Mouse (Mus musculus) MEL (cell line): ENCODE data around the gene Crbn. TPM values are rescaled to one million over a fixed set of nuclear protein-coding genes. Genes with fewer than 3 reads are reported as not detected.

Experiments
- DNase-seq: peaks from one replicate; pipeline ENCODE4 v3.0.0; 2011; ENCODE audit warnings: low read depth, low spot score
- H3K27ac ChIP-seq: 2 replicates; pipeline ENCODE4 v1.5.1; 2012; ENCODE audit warnings: low read depth, mild to moderate bottlenecking, control low read depth, low read length, moderate library complexity; ENCODE audit not compliant: control insufficient read depth
- H3K27me3 ChIP-seq, 2 experiments: fragments of 150-350 bp in 1 of 2; sonication (generic) in 1 of 2; 2 replicates each; pipeline ENCODE4 v1.6.1; 2012; ENCODE audit warnings: low read length in 2 of 2, mild to moderate bottlenecking in 2 of 2, improper control_type of control experiment in 1 of 2, moderate library complexity in 1 of 2; ENCODE audit not compliant: insufficient read depth in 2 of 2, control insufficient read depth in 1 of 2
- H3K36me3 ChIP-seq, 2 experiments: 2 replicates each; pipeline ENCODE4 v1.6.1; 2012 to 2014; ENCODE audit warnings: low read length in 2 of 2, improper control_type of control experiment in 1 of 2, inconsistent platforms in 1 of 2, mild to moderate bottlenecking in 1 of 2; ENCODE audit not compliant: insufficient read depth in 2 of 2, control insufficient read depth in 1 of 2
- H3K4me1 ChIP-seq, 2 experiments: fragments of 150-350 bp in 1 of 2; sonication (generic) in 1 of 2; 2 replicates each; pipeline ENCODE4 v1.6.1; 2012; ENCODE audit warnings: low read length in 2 of 2, improper control_type of control experiment in 1 of 2, mild to moderate bottlenecking in 1 of 2; ENCODE audit not compliant: insufficient read depth in 2 of 2, control insufficient read depth in 1 of 2
- H3K4me3 ChIP-seq, 2 experiments: fragments of 150-350 bp in 1 of 2; sonication (generic) in 1 of 2; 2 replicates each; pipeline ENCODE4 v1.5.1; 2012; ENCODE audit warnings: low read depth in 2 of 2, low read length in 2 of 2, mild to moderate bottlenecking in 2 of 2, moderate library complexity in 2 of 2, control low read depth in 1 of 2, improper control_type of control experiment in 1 of 2; ENCODE audit not compliant: control insufficient read depth in 1 of 2, insufficient read depth in 1 of 2
- H3K79me2 ChIP-seq: 2 replicates; pipeline ENCODE4 v1.6.1; 2012; ENCODE audit warnings: mild to moderate bottlenecking, low read length, moderate library complexity; ENCODE audit not compliant: control insufficient read depth, poor library complexity, insufficient read depth
- H3K9ac ChIP-seq: 2 replicates; pipeline ENCODE4 v1.6.1; 2012; ENCODE audit warnings: low read depth, mild to moderate bottlenecking, control low read depth, low read length, moderate library complexity; ENCODE audit not compliant: control insufficient read depth, poor library complexity, severe bottlenecking
- H3K9me3 ChIP-seq: fragments of 150-350 bp; sonication (generic); replicated peaks from 2 replicates; pipeline ENCODE4 v1.6.1; 2012; ENCODE audit warnings: mild to moderate bottlenecking, low read length, improper control_type of control experiment, moderate library complexity; ENCODE audit not compliant: insufficient read depth
- BHLHE40 ChIP-seq: IDR thresholded peaks from 2 replicates; pipeline ENCODE4 v1.6.1; 2012; ENCODE audit warnings: low read depth, mild to moderate bottlenecking, inconsistent platforms, low read length, improper control_type of control experiment, borderline replicate concordance
- CHD1 ChIP-seq: IDR thresholded peaks from 2 replicates; pipeline ENCODE4 v1.6.1; 2012; ENCODE audit warnings: low read depth, mild to moderate bottlenecking, inconsistent platforms, low read length, improper control_type of control experiment
- CHD2 ChIP-seq: IDR thresholded peaks from 2 replicates; pipeline ENCODE4 v1.6.1; 2011; ENCODE audit warnings: low read length, improper control_type of control experiment
- E2F4 ChIP-seq: IDR thresholded peaks from 2 replicates; pipeline ENCODE4 v1.6.1; 2011; ENCODE audit warnings: low read depth, low read length, improper control_type of control experiment, borderline replicate concordance
- ELF1 ChIP-seq: IDR thresholded peaks from 2 replicates; pipeline ENCODE4 v1.6.1; 2014; ENCODE audit warnings: low read depth, mild to moderate bottlenecking, inconsistent platforms, low read length, improper control_type of control experiment, moderate library complexity
- EP300 ChIP-seq, 2 experiments: IDR thresholded peaks; 2 replicates each; pipeline ENCODE4 v1.6.1; 2011; ENCODE audit warnings: improper control_type of control experiment in 2 of 2, low read length in 2 of 2, low read depth in 1 of 2, mild to moderate bottlenecking in 1 of 2
- ETS1 ChIP-seq: IDR thresholded peaks from 2 replicates; pipeline ENCODE4 v1.6.1; 2012; ENCODE audit warnings: low read depth, mild to moderate bottlenecking, inconsistent platforms, low read length, improper control_type of control experiment, moderate library complexity
- GABPA ChIP-seq: IDR thresholded peaks from 2 replicates; pipeline ENCODE4 v1.6.1; 2012; ENCODE audit warnings: low read depth, mild to moderate bottlenecking, inconsistent platforms, low read length, improper control_type of control experiment, moderate library complexity
- GATA1 ChIP-seq: IDR thresholded peaks from 2 replicates; pipeline ENCODE4 v1.6.1; 2011; ENCODE audit warnings: low read depth, low read length, improper control_type of control experiment
- KAT2A ChIP-seq: conservative IDR thresholded peaks from 2 replicates; pipeline ENCODE4 v1.6.1; 2012; ENCODE audit warnings: low read depth, low read length, improper control_type of control experiment, inconsistent platforms
- MAFK ChIP-seq: IDR thresholded peaks from 2 replicates; pipeline ENCODE4 v1.6.1; 2011; ENCODE audit warnings: low read depth, mild to moderate bottlenecking, low read length, improper control_type of control experiment, borderline replicate concordance
- MAX ChIP-seq: IDR thresholded peaks from 2 replicates; pipeline ENCODE4 v1.6.1; 2011; ENCODE audit warnings: low read length, improper control_type of control experiment
- MAZ ChIP-seq: IDR thresholded peaks from 2 replicates; pipeline ENCODE4 v1.6.1; 2012; ENCODE audit warnings: low read depth, mild to moderate bottlenecking, inconsistent platforms, low read length, improper control_type of control experiment
- MEF2A ChIP-seq: IDR thresholded peaks from 2 replicates; pipeline ENCODE4 v1.6.1; 2014; ENCODE audit warnings: low read depth, mild to moderate bottlenecking, inconsistent platforms, low read length, improper control_type of control experiment; ENCODE audit not compliant: poor library complexity, insufficient replicate concordance, severe bottlenecking; ENCODE audit errors: extremely low read depth
- MYB ChIP-seq: IDR thresholded peaks from 2 replicates; pipeline ENCODE4 v1.6.1; 2011; ENCODE audit warnings: mild to moderate bottlenecking, low read depth, low read length, improper control_type of control experiment
- MYC ChIP-seq: IDR thresholded peaks from 2 replicates; pipeline ENCODE4 v1.6.1; 2011; ENCODE audit warnings: low read depth, mild to moderate bottlenecking, low read length, improper control_type of control experiment, moderate library complexity
- NELFE ChIP-seq: IDR thresholded peaks from 2 replicates; pipeline ENCODE4 v1.6.1; 2011; ENCODE audit warnings: low read depth, low read length, improper control_type of control experiment
- NRF1 ChIP-seq: IDR thresholded peaks from 2 replicates; pipeline ENCODE4 v1.6.1; 2014; ENCODE audit warnings: low read depth, mild to moderate bottlenecking, inconsistent platforms, low read length, improper control_type of control experiment, moderate library complexity; ENCODE audit not compliant: poor library complexity, insufficient read depth, severe bottlenecking
- POLR2A ChIP-seq, 2 experiments: IDR thresholded peaks; 2 replicates each; pipeline ENCODE4 v1.6.1; 2011 to 2012; ENCODE audit warnings: low read length in 2 of 2, mild to moderate bottlenecking in 2 of 2, control low read depth in 1 of 2, improper control_type of control experiment in 1 of 2, low read depth in 1 of 2, moderate library complexity in 1 of 2; ENCODE audit not compliant: control insufficient read depth in 1 of 2, insufficient read depth in 1 of 2, poor library complexity in 1 of 2
- POLR2AphosphoS2 ChIP-seq: IDR thresholded peaks from 2 replicates; pipeline ENCODE4 v1.6.1; 2011; ENCODE audit warnings: low read length, improper control_type of control experiment
- POLR2AphosphoS5 ChIP-seq: IDR thresholded peaks from 2 replicates; pipeline ENCODE4 v1.6.1; 2012; ENCODE audit warnings: low read depth, borderline replicate concordance, mild to moderate bottlenecking, inconsistent platforms, low read length, moderate library complexity, mixed read lengths
- RCOR1 ChIP-seq: IDR thresholded peaks from 2 replicates; pipeline ENCODE4 v1.6.1; 2012; ENCODE audit warnings: low read depth, mild to moderate bottlenecking, inconsistent platforms, low read length, improper control_type of control experiment
- SIN3A ChIP-seq: IDR thresholded peaks from 2 replicates; pipeline ENCODE4 v1.6.1; 2012; ENCODE audit warnings: low read length, improper control_type of control experiment, inconsistent platforms
- SMC3 ChIP-seq: IDR thresholded peaks from 2 replicates; pipeline ENCODE4 v1.6.1; 2011; ENCODE audit warnings: low read depth, low read length, improper control_type of control experiment
- TAL1 ChIP-seq: IDR thresholded peaks from 2 replicates; pipeline ENCODE4 v1.6.1; 2012; ENCODE audit warnings: mild to moderate bottlenecking, inconsistent platforms, low read length, moderate library complexity, mixed read lengths
- TBP ChIP-seq: IDR thresholded peaks from 2 replicates; pipeline ENCODE4 v1.8.0; 2011; ENCODE audit warnings: low read depth, low read length, improper control_type of control experiment
- TCF12 ChIP-seq: IDR thresholded peaks from 2 replicates; pipeline ENCODE4 v1.6.1; 2014; ENCODE audit warnings: low read depth, mild to moderate bottlenecking, inconsistent platforms, low read length, improper control_type of control experiment, moderate library complexity
- UBTF ChIP-seq: IDR thresholded peaks from 2 replicates; pipeline ENCODE4 v1.6.1; 2012; ENCODE audit warnings: low read depth, mild to moderate bottlenecking, inconsistent platforms, low read length, improper control_type of control experiment, moderate library complexity, borderline replicate concordance; ENCODE audit not compliant: insufficient read depth
- USF1 ChIP-seq: IDR thresholded peaks from 2 replicates; pipeline ENCODE4 v1.6.1; 2014; ENCODE audit warnings: low read depth, mild to moderate bottlenecking, inconsistent platforms, low read length, improper control_type of control experiment, moderate library complexity
- USF2 ChIP-seq, 2 experiments: IDR thresholded peaks; 2 replicates each; pipeline ENCODE4 v1.6.1; 2011 to 2012; ENCODE audit warnings: improper control_type of control experiment in 2 of 2, low read length in 2 of 2, borderline replicate concordance in 1 of 2, inconsistent platforms in 1 of 2, low read depth in 1 of 2, mild to moderate bottlenecking in 1 of 2; ENCODE audit not compliant: insufficient read depth in 1 of 2
- ZC3H11A ChIP-seq: IDR thresholded peaks from 2 replicates; pipeline ENCODE4 v1.6.1; 2012; ENCODE audit warnings: low read depth, mild to moderate bottlenecking, inconsistent platforms, low read length, improper control_type of control experiment
- ZKSCAN1 ChIP-seq: IDR thresholded peaks from 2 replicates; pipeline ENCODE4 v1.6.1; 2012; ENCODE audit warnings: low read depth, mild to moderate bottlenecking, inconsistent platforms, low read length, improper control_type of control experiment, moderate library complexity
- ZMIZ1 ChIP-seq: IDR thresholded peaks from 2 replicates; pipeline ENCODE4 v1.6.1; 2012; ENCODE audit warnings: low read depth, mild to moderate bottlenecking, inconsistent platforms, low read length, improper control_type of control experiment, moderate library complexity
- ZNF384 ChIP-seq: IDR thresholded peaks from 2 replicates; pipeline ENCODE4 v1.6.1; 2012; ENCODE audit warnings: low read depth, mild to moderate bottlenecking, inconsistent platforms, low read length, improper control_type of control experiment
- polyA plus RNA-seq, 2 experiments: library from polyadenylated mRNA; stranded (reverse) in 1 of 2; unstranded in 1 of 2; fragments of >175 nt in 1 of 2; fragments of >200 nt in 1 of 2; gene quantifications; 2 replicates each; pipeline versions ENCODE4 v1.2.1 to v1.2.4; 2012; ENCODE audit warnings: low replicate concordance in 2 of 2, low read depth in 1 of 2; ENCODE audit not compliant: insufficient read length in 2 of 2, insufficient read depth in 1 of 2, missing spikeins in 1 of 2
- total RNA-seq: library from RNA; depleted of rRNA; stranded (reverse); fragments of 300-350 nt; gene quantifications from 2 replicates; pipeline ENCODE4 v1.2.3, GENCODE M21; 2012; rRNA removed

Gene Crbn
- 19.9 and 21.0 TPM in 2 replicates for total RNA-seq
- polyA plus RNA-seq, result 10 to 100 TPM in 1 of 2 experiments, not detected in 1; 17.0 TPM

DNA sequence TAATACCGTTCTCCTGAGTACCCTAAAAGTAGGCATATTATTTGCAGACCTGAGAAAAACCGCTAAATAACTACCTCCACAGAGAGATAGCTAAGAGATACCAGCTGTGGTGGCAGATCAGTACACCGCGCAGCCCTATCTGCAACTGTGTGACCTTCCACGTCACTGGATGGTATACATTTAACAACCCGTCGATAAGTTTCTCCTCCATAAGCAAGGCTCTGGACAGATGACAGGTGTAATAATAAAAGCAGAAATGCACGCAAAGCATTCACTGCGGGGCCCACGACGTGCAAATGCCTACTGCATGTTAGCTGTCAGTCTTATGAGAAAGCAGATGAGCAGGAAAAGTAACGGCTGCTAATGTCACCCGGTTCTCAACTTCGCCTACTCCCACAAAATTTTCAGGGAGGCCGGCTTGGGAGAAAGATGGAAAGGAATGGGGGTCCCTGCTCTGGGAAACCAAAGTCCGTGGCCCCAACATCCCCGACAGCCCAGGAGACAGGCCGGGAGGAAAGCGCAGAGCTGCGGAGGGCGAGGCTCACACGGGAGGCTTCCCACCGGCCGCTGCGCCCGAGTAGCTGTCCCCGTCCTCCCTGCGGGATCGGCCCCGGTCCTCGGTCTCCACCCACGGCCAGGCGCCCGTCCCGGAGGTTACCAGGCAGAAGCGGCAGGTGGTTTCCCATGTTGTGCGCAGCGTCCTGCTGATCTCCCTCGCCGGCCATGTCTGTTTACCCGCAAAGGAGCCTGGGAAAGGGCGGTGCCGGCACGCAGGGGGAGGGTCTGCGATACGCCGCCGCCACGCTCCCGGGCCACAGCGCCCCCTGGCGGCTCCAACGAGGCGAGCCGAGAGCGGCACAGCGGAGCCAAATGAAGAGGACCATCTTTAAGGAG, at the start of gene Crbn:
Gene Crbn, minus strand, starts transcription at position 745 of the 894 bp plus-strand sequence.
- H3K27ac ChIP-seq, result no peak within 1 kb of the TSS
- H3K9me3 ChIP-seq, result no peaks in the 10 kb centered on the region
- H3K36me3 ChIP-seq, result peaks cover 1 to 13% of the 10 kb centered on the region in 2 experiments
- peak; percentile 91 for DNase-seq
- H3K9ac ChIP-seq, result peak within 1 kb of the TSS; percentile 88
- peaks cover 12% of the 10 kb centered on the region for H3K79me2 ChIP-seq
- H3K4me3 ChIP-seq, result peak within 1 kb of the TSS; percentile 92 to 94
- no peaks in the 10 kb centered on the region for H3K4me1 ChIP-seq
- H3K27me3 ChIP-seq, result peaks cover 2 to 6% of the 10 kb centered on the region in 2 experiments; a peak in 2 of 4 replicates
- TF ChIP-seq POLR2A (IDR thresholded peaks at IDR 0.05; ENCODE audit: control insufficient read depth in 1 of 2, insufficient read depth in 1 of 2, low read depth in 1 of 2, low read length in 2 of 2, poor library complexity in 1 of 2) (peak; percentile 59 to 67; a peak in 3 of 4 replicates), MAZ (peak; percentile 63; the same call in 1 of the 2 replicates), ETS1 (0 out of 2 replicates have a peak, but pooled peaks have one; percentile 44), EP300 (IDR thresholded peaks at IDR 0.05; ENCODE audit: low read depth in 1 of 2, low read length in 2 of 2) (0 out of 4 replicates have a peak, but pooled peaks of 1 of the 2 experiments have one; percentile 30), GATA1 (peak; percentile 33), MEF2A (no peak), MAFK (no peak), TCF12 (peak; percentile 61), ZNF384 (no peak), USF1 (no peak), NELFE (peak; percentile 68), ZMIZ1 (no peak), SMC3 (peak; percentile 89), ZC3H11A (peak; percentile 53), POLR2AphosphoS2 (peak; percentile 73; the same call in 1 of the 2 replicates), ELF1 (no peak), CHD1 (no peak), TBP (0 out of 2 replicates have a peak, but pooled peaks have one; percentile 48), BHLHE40 (no peak), UBTF (no peak), USF2 (IDR thresholded peaks at IDR 0.05; ENCODE audit: borderline replicate concordance in 1 of 2, insufficient read depth in 1 of 2, low read depth in 1 of 2, low read length in 2 of 2) (no peak), TAL1 (no peak), MAX (peak; percentile 74), E2F4 (no peak), ZKSCAN1 (no peak), RCOR1 (no peak), MYB (no peak), GABPA (no peak), CHD2 (no peak), MYC (no peak), NRF1 (no peak), SIN3A (peak; percentile 74), POLR2AphosphoS5 (no peak), KAT2A (no peak; the same call in 1 of the 2 replicates)
